Mouse (Mus musculus) layer of hippocampus, adult 9-11 months (tissue): ENCODE measurements around the gene Manba.
"Not testable (repeated sequence)": the region's sequence is repeated elsewhere in the genome, so short reads cannot be mapped to it uniquely, and the experiment has no call there.

Experiments
- DNase-seq: peaks from one replicate; pipeline ENCODE4 v3.0.0; 2022

Manba gene

GRCm38 (mm10) chr3:135485128-135485899 is at the start of gene Manba:
Manba (plus strand) TSS chr3:135485611.
- DNase-seq: peak; percentile 61

DNA sequence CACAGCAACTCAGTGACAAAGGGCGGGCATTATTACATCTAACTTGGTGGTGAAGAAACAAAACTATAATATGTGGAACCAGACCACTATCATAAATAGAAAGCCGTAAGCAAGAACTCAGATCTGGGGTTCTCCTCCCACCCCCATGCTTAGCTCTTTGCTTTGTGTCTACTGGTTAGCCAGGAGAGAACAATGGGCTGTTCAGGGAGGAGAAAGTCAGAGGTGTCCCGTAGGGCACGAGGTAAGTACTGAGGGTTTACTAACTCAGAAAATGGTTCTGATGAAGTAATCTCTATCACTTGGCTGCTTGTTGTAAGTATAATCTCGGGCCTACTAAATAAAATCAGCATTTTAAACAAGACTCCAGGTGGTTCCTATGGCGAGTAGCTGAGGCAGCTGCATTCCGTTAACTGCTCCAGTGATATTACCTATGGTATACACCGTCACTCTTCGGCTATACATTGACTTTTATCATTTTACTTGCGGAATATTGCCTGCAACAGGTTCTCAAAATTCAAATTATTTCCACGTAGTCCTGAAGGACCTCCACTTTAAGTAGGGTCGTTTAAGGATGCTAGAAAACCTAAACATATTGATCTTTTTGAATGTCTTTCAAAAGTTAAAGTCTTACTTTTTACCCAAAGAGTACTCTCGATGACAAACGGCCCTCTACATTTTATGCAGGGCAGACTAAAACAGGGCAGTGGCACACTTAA is 48.4 kb upstream of the Manba start:
- peak; percentile 15 for DNase-seq

- DNase-seq: peak; percentile 100
These were observed 47.5 kb upstream of the Manba start, which contains the start of gene Ube2d3 for GRCm38 (mm10) chr3:135437758-135438495. Ube2d3 (plus strand) TSS chr3:135438149.

- DNase-seq: peak; percentile 92
These were observed 46.9 kb upstream of the Manba start for GRCm38 (mm10) chr3:135438531-135438912.

DNA sequence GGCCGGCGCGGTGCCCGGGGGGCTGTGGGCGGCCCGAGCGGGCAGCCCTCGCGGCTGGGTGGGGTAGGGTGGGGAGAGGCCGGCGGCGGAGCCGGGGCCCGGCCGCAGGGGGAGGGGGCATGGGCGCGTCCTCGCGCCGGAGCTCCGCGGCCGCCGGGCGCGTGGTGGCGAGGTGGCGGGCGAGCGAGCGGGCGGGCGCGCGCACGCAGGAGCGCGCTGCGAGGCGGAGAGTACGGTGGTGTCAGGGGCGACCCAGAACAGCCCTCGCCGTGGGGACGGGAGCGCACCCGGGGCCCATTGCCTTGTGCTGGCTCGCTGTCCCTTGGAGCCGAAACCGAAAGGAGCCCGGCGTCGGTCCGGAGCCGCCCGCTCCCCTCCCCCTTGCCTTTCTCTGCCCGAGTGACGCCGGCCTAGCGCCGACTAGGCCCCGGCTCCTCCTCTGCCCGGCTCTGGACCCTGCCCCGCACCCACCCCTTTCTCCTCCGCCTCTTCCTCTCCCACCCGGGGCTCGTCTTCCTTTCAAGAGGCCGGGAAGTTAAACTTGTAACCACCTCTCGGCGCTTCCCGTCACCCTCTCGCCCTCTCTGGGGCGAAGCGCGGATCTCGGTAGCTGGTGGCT is 46.4 kb upstream of the Manba start:
- peak; percentile 76 for DNase-seq

DNA sequence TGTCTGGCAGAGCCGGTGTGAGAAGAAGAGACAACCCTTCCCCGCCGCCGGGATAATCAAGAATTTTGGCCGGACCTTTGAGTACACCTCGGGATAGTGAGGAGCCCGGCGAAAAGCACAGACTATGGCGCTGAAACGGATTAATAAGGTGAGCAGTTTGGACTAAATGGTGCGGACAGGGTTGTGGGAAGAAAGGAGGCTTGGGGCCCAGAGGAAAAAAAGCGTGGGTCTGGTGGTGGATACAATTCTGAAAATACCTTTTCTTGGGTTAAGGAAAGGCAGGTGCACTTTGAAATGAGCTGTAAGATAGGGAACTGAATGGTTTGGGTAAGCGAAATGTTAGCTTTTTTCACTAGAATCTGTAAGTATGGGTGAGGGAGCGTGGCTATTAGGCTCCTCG is 45.8 kb upstream of the Manba start:
- no peak for DNase-seq

DNA sequence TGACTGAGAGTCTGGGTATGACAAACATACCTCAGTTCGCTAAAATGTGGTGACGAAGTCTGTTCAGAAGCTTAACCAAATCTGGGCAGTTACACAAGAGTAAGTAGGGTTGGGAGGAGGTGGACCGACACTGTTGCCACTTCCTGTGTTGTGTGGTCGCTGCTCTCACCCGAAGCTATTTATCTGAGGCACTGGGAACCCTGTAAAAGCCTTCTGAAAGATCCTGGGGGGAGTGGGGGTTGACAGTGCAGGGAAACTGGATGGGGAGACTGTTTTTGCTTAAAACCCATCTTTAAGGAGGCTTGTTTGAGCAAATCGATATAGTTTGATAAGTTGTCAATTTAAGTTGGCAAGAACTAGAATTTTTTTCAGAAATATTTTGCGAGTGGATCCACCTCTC is 45.2 kb upstream of the Manba start:
- peak; percentile 33 for DNase-seq

- DNase-seq: no peak
These were observed 44.8 kb upstream of the Manba start for GRCm38 (mm10) chr3:135440621-135441020.

DNA sequence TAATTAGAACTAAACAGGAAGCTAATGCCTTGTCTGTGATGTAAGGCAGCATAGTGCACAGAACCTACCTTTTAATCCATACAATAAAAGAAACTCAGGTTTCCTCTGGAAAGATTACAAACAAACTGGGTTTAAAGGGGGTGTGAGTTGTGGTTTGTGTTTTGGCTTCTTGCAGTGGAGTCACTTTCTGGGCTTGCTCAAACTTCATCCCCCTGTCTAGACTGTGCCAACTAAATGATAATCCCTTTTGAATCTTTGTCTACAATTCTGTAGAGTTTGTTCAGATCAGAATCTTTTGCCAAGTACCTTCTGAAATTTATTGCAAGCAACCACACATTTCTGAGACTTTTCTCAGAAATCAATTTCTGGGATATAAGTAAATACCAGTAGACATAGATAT is 40.5 kb upstream of the Manba start:
- no peak for DNase-seq

- no peak for DNase-seq
These were observed 26.4 kb upstream of the Manba start for GRCm38 (mm10) chr3:135458981-135459380.

DNA sequence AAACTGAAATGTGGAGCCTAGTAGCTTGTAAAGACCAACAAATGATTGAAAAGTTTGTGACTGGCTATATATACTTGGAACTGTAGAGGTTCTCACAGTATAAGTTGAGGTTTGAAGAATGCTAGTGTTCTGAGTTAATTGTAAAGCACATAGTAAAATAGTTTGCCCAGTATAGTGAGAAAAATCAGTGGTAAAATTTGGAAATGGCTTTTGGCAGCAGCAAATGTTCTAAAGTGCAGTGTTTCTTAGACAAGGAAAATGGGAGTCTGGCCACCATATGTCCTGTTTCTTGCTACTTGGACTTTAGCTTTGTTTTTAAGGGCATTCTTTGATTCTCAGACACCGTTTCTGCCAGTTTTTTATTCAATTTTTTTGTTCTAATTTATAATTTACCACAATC is 17.0 kb upstream of the Manba start:
- DNase-seq: no peak

DNA sequence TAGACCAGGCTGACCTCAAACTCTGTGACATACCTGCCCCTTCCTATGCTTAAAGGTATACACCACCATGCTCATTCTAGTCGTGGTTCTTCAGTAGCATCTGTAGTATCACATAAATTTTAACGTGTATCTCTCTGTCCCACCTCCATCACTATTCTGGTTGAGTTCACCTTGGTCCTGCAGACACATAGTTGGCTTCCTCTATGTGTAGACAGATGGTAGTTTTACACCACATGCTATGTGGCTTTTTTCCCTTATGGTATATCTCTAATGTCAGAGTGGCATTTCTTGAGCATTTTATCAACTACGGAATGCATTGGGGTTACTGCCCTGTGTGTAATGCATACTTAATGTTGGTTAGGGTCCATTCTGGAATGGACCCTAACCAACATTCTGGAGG is 16.3 kb upstream of the Manba start:
- no peak for DNase-seq

GRCm38 (mm10) chr3:135469974-135470373 is 15.4 kb upstream of the Manba start:
- peak; percentile 61 for DNase-seq

DNA sequence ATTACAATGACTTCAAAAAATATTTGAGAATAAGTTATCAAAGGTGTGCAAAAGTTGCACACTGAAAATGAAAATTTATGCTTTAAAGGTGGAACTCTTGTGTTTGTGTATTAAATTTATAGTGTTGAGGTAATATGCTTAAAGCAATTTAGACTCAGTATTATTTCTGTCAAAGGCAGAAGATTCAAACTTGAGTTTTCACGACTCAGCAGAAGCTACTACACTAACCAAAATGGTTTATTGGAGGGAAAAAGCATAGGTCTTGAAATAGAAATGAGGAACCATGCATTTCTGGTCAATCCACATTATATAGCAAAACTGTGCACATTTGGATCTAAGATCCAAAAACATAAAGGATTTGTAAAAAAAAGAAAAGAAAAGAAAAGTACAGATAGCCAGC is 14.6 kb upstream of the Manba start:
- no peak for DNase-seq

- no peak for DNase-seq
These were observed 10.4 kb upstream of the Manba start for GRCm38 (mm10) chr3:135475025-135475424.

DNA sequence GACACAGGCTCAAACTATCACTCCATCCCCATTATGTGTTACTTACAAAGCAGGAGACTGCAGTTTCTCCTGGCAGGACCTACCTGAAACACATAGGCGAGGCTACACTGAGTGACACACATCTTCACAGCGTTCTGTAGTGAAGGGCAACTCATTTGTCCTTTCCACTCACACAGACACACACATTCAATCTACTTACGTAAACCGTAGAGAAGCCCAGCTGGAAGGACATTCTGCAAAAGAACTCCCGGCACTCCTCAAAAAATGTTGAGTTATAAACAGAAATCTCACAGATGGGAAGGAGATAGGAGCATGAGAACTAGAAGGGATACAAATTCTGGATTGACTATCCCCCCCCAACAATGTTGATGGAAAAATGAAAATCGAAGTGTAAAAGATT is 9.1 kb upstream of the Manba start:
- DNase-seq: peak; percentile 50

DNA sequence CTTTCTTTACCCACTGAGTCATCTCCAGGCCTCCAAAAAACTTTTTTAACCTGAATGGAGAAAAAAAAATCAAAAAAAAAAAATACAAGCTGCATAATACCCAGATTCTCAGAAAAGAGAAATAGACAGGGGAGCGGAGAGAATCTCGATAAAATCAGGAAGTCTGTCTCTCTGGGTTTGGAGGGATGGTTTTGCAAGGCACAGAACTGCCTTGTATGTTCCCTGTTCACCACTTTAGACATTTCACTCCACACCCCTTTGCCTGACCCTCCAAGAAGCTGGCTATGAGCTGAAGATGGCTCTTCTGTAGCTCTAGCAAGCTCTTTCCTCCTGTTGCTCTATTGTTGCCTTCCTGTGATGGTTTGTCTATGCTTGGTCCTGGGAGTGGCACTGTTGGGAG is 8.4 kb upstream of the Manba start:
- DNase-seq: no peak

DNA sequence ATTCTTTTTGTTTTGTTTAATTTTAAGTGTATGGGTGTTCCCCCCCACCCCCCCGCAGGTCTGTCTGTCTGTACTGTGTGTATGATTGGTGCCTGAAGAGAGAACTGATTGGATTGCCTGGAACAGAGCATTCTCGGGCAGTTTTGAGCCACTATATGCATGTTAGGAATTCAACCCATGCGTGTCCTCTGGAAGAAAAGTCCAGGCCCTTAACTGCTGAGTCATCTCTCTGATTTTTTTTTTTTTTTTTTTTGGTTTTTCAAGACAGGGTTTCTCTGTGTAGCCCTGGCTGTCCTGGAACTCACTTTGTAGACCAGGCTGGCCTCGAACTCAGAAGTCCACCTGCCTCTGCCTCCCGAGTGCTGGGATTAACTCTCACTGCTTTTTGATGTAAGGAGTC is 6.3 kb upstream of the Manba start:
- DNase-seq: not testable (repeated sequence)

DNA sequence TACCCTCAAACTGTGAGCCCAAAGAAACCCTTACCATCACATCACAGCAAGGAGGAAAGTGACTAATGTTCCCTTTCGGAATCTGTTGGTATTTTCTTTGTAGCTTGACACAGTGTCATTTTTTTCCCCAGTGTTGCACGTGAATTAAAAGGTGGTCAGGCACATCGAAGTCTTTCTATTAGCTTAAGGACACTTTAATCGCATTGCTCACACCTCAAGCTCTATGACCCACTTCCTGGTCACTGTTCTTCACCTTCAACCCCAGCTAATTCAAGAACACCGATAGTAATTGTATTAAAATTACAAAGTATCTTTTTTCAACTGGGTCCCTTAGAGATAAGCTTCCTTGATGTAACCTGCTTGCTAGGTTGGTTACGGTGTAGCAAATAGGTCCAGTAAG is 4.6 kb upstream of the Manba start:
- no peak for DNase-seq

DNA sequence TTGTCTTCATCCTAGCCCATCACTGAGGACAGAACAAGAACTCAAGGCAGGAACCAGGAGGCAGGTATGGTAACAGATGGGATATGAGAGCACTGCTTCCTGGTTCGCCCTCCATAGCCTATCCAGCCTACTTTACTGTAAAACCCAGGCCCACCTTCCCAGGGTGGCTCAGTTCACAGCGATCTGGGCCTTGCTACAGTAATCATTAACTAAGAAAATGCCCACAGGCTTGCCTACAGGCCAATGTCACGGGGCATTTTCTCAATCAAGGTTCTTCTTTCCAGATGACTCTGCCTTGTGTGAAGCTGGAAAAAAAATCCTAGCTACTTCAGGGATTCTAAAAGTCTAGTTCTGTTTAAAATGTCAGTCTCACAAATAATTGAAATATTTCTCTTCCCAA is 3.8 kb upstream of the Manba start:
- no peak for DNase-seq

DNA sequence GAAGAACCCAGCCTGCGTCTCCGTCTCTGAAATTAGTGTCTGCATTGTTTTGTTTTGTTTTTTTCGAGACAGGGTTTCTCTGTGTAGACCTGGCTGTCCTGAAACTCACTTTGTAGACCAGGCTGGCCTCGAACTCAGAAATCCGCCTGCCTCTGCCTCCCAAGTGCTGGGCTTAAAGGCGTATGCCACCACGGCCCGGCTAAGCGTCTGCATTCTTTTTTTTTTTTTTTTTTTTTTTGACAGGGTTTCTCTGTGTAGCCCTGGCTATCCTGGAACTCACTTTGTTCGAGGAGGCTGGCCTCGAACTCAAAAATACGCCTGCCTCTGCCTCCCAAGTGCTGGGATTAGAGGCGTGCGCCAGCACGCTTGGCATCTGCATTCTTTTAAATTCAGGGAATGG is 761 bp upstream of the Manba start:
- not testable (repeated sequence) for DNase-seq

- DNase-seq: no peak
These were observed 460 bp downstream of the Manba start for GRCm38 (mm10) chr3:135485900-135486241.

DNA sequence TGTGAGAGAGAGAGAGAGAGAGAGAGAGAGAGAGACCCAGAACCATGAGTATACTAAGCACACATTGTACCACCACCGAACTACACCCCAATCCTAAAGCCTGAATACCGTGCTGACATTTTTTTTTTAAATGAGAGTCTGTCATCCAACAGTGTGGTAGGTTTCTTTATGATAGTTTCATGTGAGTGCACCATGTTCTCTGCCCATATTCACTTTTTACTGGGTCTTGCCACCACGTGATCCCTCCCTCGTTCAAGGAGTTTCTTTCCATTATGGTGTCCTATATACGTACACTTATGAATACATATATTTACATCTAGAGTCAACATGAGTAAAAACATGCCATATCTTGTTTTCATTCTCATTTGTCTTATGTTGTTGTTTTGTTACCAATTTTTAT is 940 bp downstream of the Manba start:
- DNase-seq: no peak
